Comparison of ENCODE assay signal across 8 mouse cellular contexts in genomic region chr4:148040029-148040830, GRCm38 (mm10). TPM values are rescaled to one million over a fixed set of nuclear protein-coding genes. Genes with fewer than 3 reads are reported as not detected.
DNase-seq lines count a peak whose midpoint lies in the region; ATAC-seq and TF ChIP-seq lines count a peak whose summit lies in the region.

No protein-coding gene starts in this region.

- peak overlapping the region; percentile 65 for H3K4me2 ChIP-seq in forebrain, embryonic 16.5 days (ENCODE audit: low read length)

- peak overlapping the region; percentile 81 for H3K9ac ChIP-seq in MEL (ENCODE audit: control insufficient read depth, low read depth, low read length, poor library complexity, severe bottlenecking)
- H3K9ac ChIP-seq in forebrain, embryonic 16.5 days (replicated peaks; ENCODE audit: low read depth, low read length), result peak overlapping the region; percentile 50; the same call in 1 of the 2 replicates

- no peak overlapping the region for H3K27ac ChIP-seq in MEL (ENCODE audit: control insufficient read depth, low read depth, low read length)
- peak overlapping the region; percentile 21; the same call in 1 of the 2 replicates for H3K27ac ChIP-seq in forebrain, embryonic 16.5 days (ENCODE audit: low read length)
- no peak overlapping the region for H3K27ac ChIP-seq in olfactory bulb, adult 2 months (ENCODE audit: insufficient read depth, low read depth, low read length)

- no peak for TF ChIP-seq EP300 in MEL (IDR thresholded peaks at IDR 0.05; ENCODE audit: low read depth in 1 of 2, low read length in 2 of 2)

- TF ChIP-seq RAD21 in MEL (IDR thresholded peaks at IDR 0.05; ENCODE audit: low read depth, low read length), result no peak

- peak overlapping the region; percentile 80 to 82 for H3K4me3 ChIP-seq in MEL (ENCODE audit: control insufficient read depth in 1 of 2, insufficient read depth in 1 of 2, low read depth in 2 of 2, low read length in 2 of 2)
- peak overlapping the region; percentile 41 for H3K4me3 ChIP-seq in forebrain, embryonic 16.5 days (replicated peaks; ENCODE audit: low read length)
- 0 out of 2 replicates have a peak overlapping the region, but pooled peaks have one; percentile 77 for H3K4me3 ChIP-seq in olfactory bulb, adult 2 months (ENCODE audit: insufficient read depth, low read depth, low read length)

- H3K36me3 ChIP-seq in MEL (ENCODE audit: control insufficient read depth in 1 of 2, insufficient read depth in 2 of 2, low read length in 2 of 2), result peaks cover 0 to 15% of the 10 kb centered on the region in 2 experiments; a peak in 2 of 4 replicates
- no peaks in the 10 kb centered on the region; the same call in 1 of the 2 replicates for H3K36me3 ChIP-seq in forebrain, embryonic 16.5 days (ENCODE audit: control insufficient read depth, insufficient read depth)

- no peak for TF ChIP-seq POLR2A in MEL (IDR thresholded peaks at IDR 0.05; ENCODE audit: control insufficient read depth in 1 of 2, insufficient read depth in 1 of 2, low read depth in 1 of 2, low read length in 2 of 2, poor library complexity in 1 of 2)
- TF ChIP-seq POLR2A in olfactory bulb, adult 2 months (IDR thresholded peaks at IDR 0.05; ENCODE audit: insufficient read depth, low read depth, low read length), result no peak

- ATAC-seq in forebrain, embryonic 16.5 days, result no peak

- TF ChIP-seq CTCF in MEL (IDR thresholded peaks at IDR 0.05 in 2 of 3, conservative IDR thresholded peaks at IDR 0.05 in 1 of 3; ENCODE audit: control insufficient read depth in 1 of 3, insufficient read depth in 1 of 3, low read depth in 2 of 3, low read length in 3 of 3, poor library complexity in 1 of 3, severe bottlenecking in 1 of 3), result no peak
- TF ChIP-seq CTCF in olfactory bulb, adult 2 months (IDR thresholded peaks at IDR 0.05; ENCODE audit: insufficient read depth, low read depth, low read length), result no peak

- no peaks in the 10 kb centered on the region for H3K27me3 ChIP-seq in MEL (ENCODE audit: control insufficient read depth in 1 of 2, insufficient read depth in 2 of 2, low read length in 2 of 2)
- no peaks in the 10 kb centered on the region for H3K27me3 ChIP-seq in forebrain, embryonic 16.5 days (replicated peaks; ENCODE audit: control insufficient read depth, insufficient read depth, low read length)

- H3K9me3 ChIP-seq in MEL (replicated peaks; ENCODE audit: insufficient read depth, low read length), result no peaks in the 10 kb centered on the region
- no peaks in the 10 kb centered on the region for H3K9me3 ChIP-seq in forebrain, embryonic 16.5 days (ENCODE audit: control insufficient read depth, low read length)

- H3K4me1 ChIP-seq in MEL (ENCODE audit: control insufficient read depth in 1 of 2, insufficient read depth in 2 of 2, low read length in 2 of 2), result peaks cover 0 to 27% of the 10 kb centered on the region in 2 experiments; a peak in 3 of 4 replicates
- peaks cover 39% of the 10 kb centered on the region for H3K4me1 ChIP-seq in forebrain, embryonic 16.5 days (replicated peaks; ENCODE audit: control insufficient read depth, insufficient read depth, low read length)
- H3K4me1 ChIP-seq in olfactory bulb, adult 2 months (ENCODE audit: control insufficient read depth, insufficient read depth, low read length), result peaks cover 24% of the 10 kb centered on the region

- DNase-seq in heart, adult 11 months, result peak; percentile 92
- DNase-seq in heart, postnatal 4 days, result no peak
- no peak for DNase-seq in MEL (ENCODE audit: low read depth, low spot score)
- peak; percentile 43 to 51 for DNase-seq in kidney, postnatal 36 days
- DNase-seq in frontal cortex, adult 2 months (ENCODE audit: extremely low spot score in 1 of 2, low spot score in 1 of 2), result no peak
- no peak for DNase-seq in embryo, embryonic 10 days (ENCODE audit: low spot score)

- WGBS in forebrain, embryonic 16.5 days, result 62% methylated on average over 15 of the region's 15 CpGs
- WGBS in olfactory bulb, adult 2 months, result 58% methylated on average over 15 of the region's 15 CpGs

- H3K79me2 ChIP-seq in MEL (ENCODE audit: control insufficient read depth, insufficient read depth, low read length, poor library complexity), result peaks cover 11% of the 10 kb centered on the region

TF ChIP-seq in MEL, 35 proteins besides CTCF, POLR2A, EP300 and RAD21:
- TF ChIP-seq GABPA (IDR thresholded peaks at IDR 0.05; ENCODE audit: low read depth, low read length) (no peak), E2F4 (IDR thresholded peaks at IDR 0.05; ENCODE audit: borderline replicate concordance, low read depth, low read length) (no peak), GATA1 (IDR thresholded peaks at IDR 0.05; ENCODE audit: low read depth, low read length) (no peak), TAL1 (IDR thresholded peaks at IDR 0.05; ENCODE audit: low read length) (no peak), ZNF384 (IDR thresholded peaks at IDR 0.05; ENCODE audit: low read depth, low read length) (no peak), BHLHE40 (IDR thresholded peaks at IDR 0.05; ENCODE audit: borderline replicate concordance, low read depth, low read length) (no peak), MAZ (IDR thresholded peaks at IDR 0.05; ENCODE audit: low read depth, low read length) (no peak), USF2 (IDR thresholded peaks at IDR 0.05; ENCODE audit: borderline replicate concordance in 1 of 2, insufficient read depth in 1 of 2, low read depth in 1 of 2, low read length in 2 of 2) (no peak), ELF1 (IDR thresholded peaks at IDR 0.05; ENCODE audit: low read depth, low read length) (no peak), MEF2A (IDR thresholded peaks at IDR 0.05; ENCODE audit: extremely low read depth, insufficient replicate concordance, low read depth, low read length, poor library complexity, severe bottlenecking) (no peak), TCF12 (IDR thresholded peaks at IDR 0.05; ENCODE audit: low read depth, low read length) (no peak), JUND (IDR thresholded peaks at IDR 0.05; ENCODE audit: low read depth, low read length) (no peak)

RNA-seq across cellular contexts. Expression of gene Mthfr, which starts 1.4 kb away (rescaled TPM):
- total RNA-seq in heart, postnatal 4 days (2021), result 10 to 100 TPM; 14.1 to 14.3 TPM
- total RNA-seq in MEL (2012; rRNA removed), result 7.4 and 12.4 TPM in 2 replicates
- 10 to 100 TPM in 1 of 2 experiments, not detected in 1; 15.5 TPM for polyA plus RNA-seq in MEL (2012; ENCODE audit: insufficient read depth in 1 of 2, insufficient read length in 2 of 2, low read depth in 1 of 2, low replicate concordance in 2 of 2, missing spikeins in 1 of 2)
- polyA plus RNA-seq in forebrain, embryonic 16.5 days (2015; fragmentation: Nextera tagmentation; extraction: Ambion mirVana), result 17.3 and 22.0 TPM in 2 replicates
- not detected in 2 replicates for polyA plus RNA-seq in olfactory bulb, adult 2 months (2012; ENCODE audit: insufficient read depth, insufficient read length, low replicate concordance, missing spikeins)
- 28.7 and 34.2 TPM in 2 replicates for polyA plus RNA-seq in frontal cortex, adult 2 months (2012; rRNA removed)

RNA-seq across cellular contexts. Expression of gene Clcn6, which starts 1.6 kb away (rescaled TPM):
- 10 to 100 TPM; 15.8 to 16.3 TPM for total RNA-seq in heart, postnatal 4 days (2021)
- total RNA-seq in MEL (2012; rRNA removed), result 5.8 and 8.2 TPM in 2 replicates
- 10 to 100 TPM in 1 of 2 experiments, not detected in 1; 17.5 TPM for polyA plus RNA-seq in MEL (2012; ENCODE audit: insufficient read depth in 1 of 2, insufficient read length in 2 of 2, low read depth in 1 of 2, low replicate concordance in 2 of 2, missing spikeins in 1 of 2)
- 34.3 and 40.6 TPM in 2 replicates for polyA plus RNA-seq in forebrain, embryonic 16.5 days (2015; fragmentation: Nextera tagmentation; extraction: Ambion mirVana)
- polyA plus RNA-seq in olfactory bulb, adult 2 months (2012; ENCODE audit: insufficient read depth, insufficient read length, low replicate concordance, missing spikeins), result not detected in 2 replicates
- polyA plus RNA-seq in frontal cortex, adult 2 months (2012; rRNA removed), result 42.8 and 46.9 TPM in 2 replicates

RNA-seq across cellular contexts. Expression of gene Nppa, which starts 39.7 kb away (rescaled TPM):
- total RNA-seq in heart, postnatal 4 days (2021), result 1,000 to 10,000 TPM; 1,585 to 1,953 TPM
- not detected in 2 replicates for total RNA-seq in MEL (2012; rRNA removed)
- polyA plus RNA-seq in MEL (2012; ENCODE audit: insufficient read depth in 1 of 2, insufficient read length in 2 of 2, low read depth in 1 of 2, low replicate concordance in 2 of 2, missing spikeins in 1 of 2), result under 1 TPM in 1 of 2 experiments, not detected in 1; 0.26 TPM
- 0.83 TPM in 1 of 2 replicates, not detected in the other for polyA plus RNA-seq in forebrain, embryonic 16.5 days (2015; fragmentation: Nextera tagmentation; extraction: Ambion mirVana)
- polyA plus RNA-seq in olfactory bulb, adult 2 months (2012; ENCODE audit: insufficient read depth, insufficient read length, low replicate concordance, missing spikeins), result not detected in 2 replicates
- 13.9 and 14.6 TPM in 2 replicates for polyA plus RNA-seq in frontal cortex, adult 2 months (2012; rRNA removed)

RNA-seq across cellular contexts. Expression of gene Agtrap, which starts 47.6 kb away (rescaled TPM):
- total RNA-seq in heart, postnatal 4 days (2021), result 10 to 100 TPM; 24.8 to 27.4 TPM
- 5.0 and 6.4 TPM in 2 replicates for total RNA-seq in MEL (2012; rRNA removed)
- 10 to 100 TPM in 1 of 2 experiments, not detected in 1; 16.0 TPM for polyA plus RNA-seq in MEL (2012; ENCODE audit: insufficient read depth in 1 of 2, insufficient read length in 2 of 2, low read depth in 1 of 2, low replicate concordance in 2 of 2, missing spikeins in 1 of 2)
- polyA plus RNA-seq in forebrain, embryonic 16.5 days (2015; fragmentation: Nextera tagmentation; extraction: Ambion mirVana), result 4.7 and 5.5 TPM in 2 replicates
- not detected in 2 replicates for polyA plus RNA-seq in olfactory bulb, adult 2 months (2012; ENCODE audit: insufficient read depth, insufficient read length, low replicate concordance, missing spikeins)
- 7.5 and 9.6 TPM in 2 replicates for polyA plus RNA-seq in frontal cortex, adult 2 months (2012; rRNA removed)

RNA-seq across cellular contexts. Expression of gene Nppb, which starts 54.6 kb away (rescaled TPM):
- 100 to 1,000 TPM; 736 to 787 TPM for total RNA-seq in heart, postnatal 4 days (2021)
- total RNA-seq in MEL (2012; rRNA removed), result not detected in 2 replicates
- polyA plus RNA-seq in MEL (2012; ENCODE audit: insufficient read depth in 1 of 2, insufficient read length in 2 of 2, low read depth in 1 of 2, low replicate concordance in 2 of 2, missing spikeins in 1 of 2), result not detected
- polyA plus RNA-seq in forebrain, embryonic 16.5 days (2015; fragmentation: Nextera tagmentation; extraction: Ambion mirVana), result not detected in 2 replicates
- polyA plus RNA-seq in olfactory bulb, adult 2 months (2012; ENCODE audit: insufficient read depth, insufficient read length, low replicate concordance, missing spikeins), result not detected in 2 replicates
- 0.15 and 0.16 TPM in 2 replicates for polyA plus RNA-seq in frontal cortex, adult 2 months (2012; rRNA removed)

Comparison
In these comparisons a context has a peak if more than half of its experiments do, and no peak if none do; other contexts are left out.
1. DNase-seq: peak in heart, adult 11 months (single experiment) and kidney, postnatal 36 days (2 of 2); none in heart, postnatal 4 days (single experiment), MEL (single experiment), frontal cortex, adult 2 months (0 of 2) and embryo, embryonic 10 days (single experiment).
2. Peak in every context shown above with its lines, with median percentiles within 50 percentile points of each other: H3K4me3 ChIP-seq.